Mouse (Mus musculus) G1E (cell line): ENCODE data around the gene Thbs4.

Experiments used
- CTCF ChIP-seq: IDR thresholded peaks from 2 replicates; pipeline ENCODE4 v1.5.1; 2012; ENCODE audit warnings: low read depth, low read length, inconsistent platforms, mixed read lengths
- GATA1 ChIP-seq: IDR thresholded peaks from 2 replicates; pipeline ENCODE4 v1.6.1; 2012; ENCODE audit warnings: borderline replicate concordance, low read length, inconsistent platforms, mixed read lengths
- GATA2 ChIP-seq: IDR thresholded peaks from 2 replicates; pipeline ENCODE4 v1.6.1; 2012; ENCODE audit warnings: low read depth, low read length, inconsistent platforms, borderline replicate concordance
- TAL1 ChIP-seq: conservative IDR thresholded peaks from 2 replicates; pipeline ENCODE4 v1.6.1; 2012; ENCODE audit warnings: low read depth, low read length, inconsistent platforms, mixed read lengths

- TF ChIP-seq CTCF (peak; percentile 57), GATA1 (no peak), GATA2 (no peak), TAL1 (no peak)
These were observed 42.7 kb downstream of the Thbs4 start for GRCm38 (mm10) chr13:92751726-92752565.
